Mouse (Mus musculus) MEL (cell line): ENCODE measurements around the gene Immp2l.

Experiments used
- CTCF ChIP-seq, 3 experiments: IDR thresholded peaks in 2 of 3; conservative IDR thresholded peaks in 1 of 3; 2 replicates each; pipeline ENCODE4 v1.5.1; 2011 to 2012; ENCODE audit warnings: low read length in 3 of 3, low read depth in 2 of 3, mild to moderate bottlenecking in 2 of 3, improper control_type of control experiment in 1 of 3, inconsistent platforms in 1 of 3, mixed read lengths in 1 of 3, moderate library complexity in 1 of 3; ENCODE audit not compliant: control insufficient read depth in 1 of 3, insufficient read depth in 1 of 3, poor library complexity in 1 of 3, severe bottlenecking in 1 of 3
- EP300 ChIP-seq, 2 experiments: IDR thresholded peaks; 2 replicates each; pipeline ENCODE4 v1.6.1; 2011; ENCODE audit warnings: improper control_type of control experiment in 2 of 2, low read length in 2 of 2, low read depth in 1 of 2, mild to moderate bottlenecking in 1 of 2

DNA sequence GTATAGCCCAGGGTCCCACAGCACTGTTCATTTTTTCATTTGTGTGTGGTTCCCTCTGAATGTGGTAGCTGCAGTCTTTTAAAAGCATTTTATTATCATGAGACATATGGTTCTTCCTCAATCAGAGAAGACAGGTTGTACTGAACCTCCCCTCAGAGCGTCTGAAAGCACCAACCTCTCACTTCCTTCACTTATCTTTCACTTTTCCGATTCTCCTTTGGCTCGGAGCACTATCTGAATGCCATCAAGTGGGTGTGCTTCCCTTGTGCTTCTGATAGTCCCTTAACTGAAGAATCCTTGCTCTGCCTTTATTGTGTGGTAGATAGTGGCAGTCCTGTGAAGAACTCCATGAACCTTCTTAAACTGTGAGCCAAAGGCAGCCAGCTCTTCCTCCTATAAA lies 39.4 kb downstream of the Immp2l start:
- no peak for TF ChIP-seq CTCF (IDR thresholded peaks at IDR 0.05 in 2 of 3, conservative IDR thresholded peaks at IDR 0.05 in 1 of 3; ENCODE audit: control insufficient read depth in 1 of 3, insufficient read depth in 1 of 3, low read depth in 2 of 3, low read length in 3 of 3, poor library complexity in 1 of 3, severe bottlenecking in 1 of 3)
- peak; percentile 60 to 69 for TF ChIP-seq EP300 (IDR thresholded peaks at IDR 0.05; ENCODE audit: low read depth in 1 of 2, low read length in 2 of 2)
